Mouse (Mus musculus): ENCODE data around the gene Man1b1.

Gene Man1b1

GRCm38 (mm10) chr2:25304657-25305541, 27.2 kb upstream of the Man1b1 start:
- intact Hi-C loops (cut with DNase I) = no loop called here

- intact Hi-C loops (cut with DNase I) = no loop called here
These were observed 26.4 kb upstream of the Man1b1 start for GRCm38 (mm10) chr2:25305587-25306359.

GRCm38 (mm10) chr2:25310180-25310579, 22.0 kb upstream of the Man1b1 start:
- intact Hi-C loops (cut with DNase I) = loop anchor here (10.0 kb wide), 1 partner anchor 215 kb away; the partner anchor contains the start of gene Noxa1

GRCm38 (mm10) chr2:25310969-25311368, 21.2 kb upstream of the Man1b1 start:
- intact Hi-C loops (cut with DNase I) = loop anchor here (10.0 kb wide), 1 partner anchor 216 kb away; the partner anchor contains the start of gene Noxa1

GRCm38 (mm10) chr2:25311491-25311891, 20.6 kb upstream of the Man1b1 start:
- intact Hi-C loops (cut with DNase I) = loop anchor here (10.0 kb wide), 1 partner anchor 217 kb away; the partner anchor contains the start of gene Noxa1

- intact Hi-C loops (cut with DNase I) = loop anchor here (10.0 kb wide), 1 partner anchor 224 kb away; the partner anchor contains the start of gene Noxa1
These were observed 13.8 kb upstream of the Man1b1 start for GRCm38 (mm10) chr2:25318119-25318966.

- intact Hi-C loops (cut with DNase I) = loop anchor here (10.0 kb wide), 1 partner anchor 224 kb away; the partner anchor contains the start of gene Noxa1
These were observed 13.0 kb upstream of the Man1b1 start, which contains the start of gene Grin1 for GRCm38 (mm10) chr2:25318971-25319773. Grin1 (minus strand) TSS chr2:25319187.

- intact Hi-C loops (cut with DNase I) = no loop called here
These were observed 12.1 kb upstream of the Man1b1 start for GRCm38 (mm10) chr2:25320084-25320483.

GRCm38 (mm10) chr2:25326036-25326435, 6.1 kb upstream of the Man1b1 start:
- intact Hi-C loops (cut with DNase I) = loop anchor here (5.0 kb wide), 1 partner anchor 34 kb away; no protein-coding TSS in a partner anchor

GRCm38 (mm10) chr2:25328440-25328839, 3.7 kb upstream of the Man1b1 start:
- intact Hi-C loops (cut with DNase I) = loop anchor here (5.0 kb wide), 1 partner anchor 36 kb away; no protein-coding TSS in a partner anchor

- intact Hi-C loops (cut with DNase I) = loop anchor here (5.0 to 10.0 kb wide), 2 partner anchors 59 to 137 kb away; partner anchors contain the start of genes Anapc2, Ssna1 and Tor4a
These were observed 668 bp upstream of the Man1b1 start for GRCm38 (mm10) chr2:25331470-25331869.

- intact Hi-C loops (cut with DNase I) = loop anchor here (5.0 to 10.0 kb wide), 2 partner anchors 61 to 139 kb away; partner anchors contain the start of genes Anapc2, Ssna1 and Tor4a
These were observed 1.4 kb downstream of the Man1b1 start for GRCm38 (mm10) chr2:25333569-25333968.

- intact Hi-C loops (cut with DNase I) = loop anchor here (10.0 kb wide), 1 partner anchor 144 kb away; the partner anchor contains the start of gene Tor4a
These were observed 6.2 kb downstream of the Man1b1 start for GRCm38 (mm10) chr2:25338303-25338702.

- intact Hi-C loops (cut with DNase I) = no loop called here
These were observed 16.0 kb downstream of the Man1b1 start for GRCm38 (mm10) chr2:25348162-25348561.

GRCm38 (mm10) chr2:25349499-25349898, 17.4 kb downstream of the Man1b1 start:
- intact Hi-C loops (cut with DNase I) = no loop called here

GRCm38 (mm10) chr2:25350701-25351100, 18.6 kb downstream of the Man1b1 start:
- intact Hi-C loops (cut with DNase I) = no loop called here

GRCm38 (mm10) chr2:25354211-25354610, 22.1 kb downstream of the Man1b1 start:
- intact Hi-C loops (cut with DNase I) = no loop called here

GRCm38 (mm10) chr2:25355419-25356066, 23.4 kb downstream of the Man1b1 start:
- intact Hi-C loops (cut with DNase I) = no loop called here

Measured in adrenal gland (tissue).